Mouse (Mus musculus) cerebellum, adult 11 months (tissue): ENCODE results near the gene Olfr657.

Source experiments
- DNase-seq: peaks from one replicate; pipeline ENCODE4 v3.0.0; 2022

Gene Olfr657

GRCm38 (mm10) chr7:104624494-104624893, at the start of gene Olfr657:
Olfr657 (plus strand) TSS chr7:104624794.
- no peak for DNase-seq

DNA sequence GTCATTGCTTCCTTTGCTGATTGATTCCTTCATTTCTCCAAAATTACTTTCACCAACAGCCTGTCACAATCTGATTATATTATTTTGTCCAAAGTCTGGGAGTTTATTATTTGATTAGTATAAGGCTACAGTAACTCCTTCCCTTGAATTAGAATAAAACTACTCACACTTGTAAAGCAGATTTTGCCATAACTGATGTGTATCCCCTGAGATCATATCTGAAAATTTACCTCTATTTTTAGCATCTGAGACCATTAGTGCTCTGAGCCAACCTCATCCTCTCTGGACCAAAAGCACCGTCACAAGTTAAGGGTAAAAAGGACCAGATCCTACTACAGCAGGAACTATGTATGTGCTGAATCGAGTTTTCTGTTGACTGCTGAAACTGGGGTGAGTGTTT, 47.6 kb upstream of the Olfr657 start, which contains the start of gene Olfr653:
Olfr653 (plus strand) TSS at position 301 of the 400 bp plus-strand sequence.
- no peak for DNase-seq

DNA sequence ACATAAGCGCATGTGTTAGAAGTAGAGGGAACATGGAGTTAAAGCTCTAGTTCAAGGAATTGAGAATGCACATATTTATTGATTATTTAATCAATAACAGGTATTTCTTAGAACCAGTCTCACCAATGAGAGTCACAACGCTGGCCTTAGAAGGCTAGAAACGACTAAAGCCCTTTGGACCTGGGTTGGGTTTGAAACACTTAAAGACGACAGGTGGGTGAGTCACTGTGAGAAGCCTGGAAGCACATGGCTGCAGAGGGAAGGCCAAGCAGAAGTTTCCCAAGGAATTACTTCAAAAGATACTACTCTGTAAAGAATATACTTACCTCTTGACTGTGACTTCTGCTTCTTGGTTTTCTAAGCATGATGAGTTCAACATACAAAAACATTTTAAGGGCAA, 43.7 kb upstream of the Olfr657 start:
- DNase-seq, result no peak

DNA sequence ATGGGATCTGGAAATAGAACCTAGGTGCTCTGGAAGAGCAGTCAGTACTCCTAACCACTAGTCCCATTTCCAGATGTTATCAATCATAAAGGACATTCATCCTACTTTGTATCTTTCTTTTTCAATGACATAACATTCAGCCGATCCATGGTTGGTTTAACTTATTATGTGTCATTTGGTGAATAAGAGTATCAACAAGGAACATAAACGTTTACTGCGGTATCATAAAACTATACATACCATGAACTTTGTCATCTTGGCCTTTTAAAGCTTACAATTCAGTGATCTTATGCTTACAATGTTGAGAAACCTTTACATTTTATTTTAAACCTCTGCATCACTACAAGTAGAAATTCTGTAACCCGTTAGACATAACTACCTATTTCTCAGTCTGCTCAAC, 43.2 kb upstream of the Olfr657 start:
- DNase-seq, result no peak

DNA sequence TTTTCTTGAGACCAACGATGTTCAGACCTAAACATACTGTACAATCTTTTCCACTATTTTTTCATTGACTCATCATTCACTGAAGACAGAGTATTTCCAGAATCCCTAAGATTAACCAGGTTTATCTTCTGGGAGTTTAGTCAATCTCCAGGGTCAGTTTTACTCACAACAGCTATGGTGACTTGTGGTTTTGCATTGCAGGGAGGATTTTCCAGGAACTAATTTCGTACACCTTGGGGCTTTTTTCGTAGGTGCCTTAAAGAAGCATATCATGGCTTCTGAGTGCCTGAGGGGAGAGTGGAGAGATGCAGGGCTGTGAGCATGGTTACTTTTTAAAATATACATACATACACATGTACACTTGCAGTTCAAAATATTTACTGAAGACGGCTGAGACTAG, 37.9 kb upstream of the Olfr657 start, which contains the start of gene Olfr654:
Olfr654 (plus strand) TSS at position 301 of the 400 bp plus-strand sequence.
- DNase-seq, result no peak

DNA sequence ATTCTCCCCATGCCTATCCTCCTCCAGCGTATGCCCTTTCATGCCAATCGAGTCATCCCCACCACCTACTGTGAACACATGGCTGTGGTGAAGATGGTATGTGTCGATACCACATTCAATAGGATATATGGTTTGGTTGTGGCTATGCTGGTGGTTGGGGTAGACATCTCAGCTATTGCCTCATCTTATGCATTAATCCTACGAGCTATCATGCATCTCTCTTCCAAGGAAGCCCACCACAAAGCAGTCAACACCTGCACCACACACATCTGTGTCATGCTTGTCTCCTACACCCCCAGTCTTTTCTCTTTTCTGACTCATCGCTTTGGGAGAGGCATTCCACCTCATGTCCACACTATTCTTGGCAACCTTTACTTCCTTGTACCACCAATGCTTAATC, 36.3 kb upstream of the Olfr657 start:
- no peak for DNase-seq

GRCm38 (mm10) chr7:104601679-104602078, 22.9 kb upstream of the Olfr657 start, which contains the start of gene Olfr655:
Olfr655 (minus strand) TSS chr7:104601779.
- DNase-seq, result no peak

DNA sequence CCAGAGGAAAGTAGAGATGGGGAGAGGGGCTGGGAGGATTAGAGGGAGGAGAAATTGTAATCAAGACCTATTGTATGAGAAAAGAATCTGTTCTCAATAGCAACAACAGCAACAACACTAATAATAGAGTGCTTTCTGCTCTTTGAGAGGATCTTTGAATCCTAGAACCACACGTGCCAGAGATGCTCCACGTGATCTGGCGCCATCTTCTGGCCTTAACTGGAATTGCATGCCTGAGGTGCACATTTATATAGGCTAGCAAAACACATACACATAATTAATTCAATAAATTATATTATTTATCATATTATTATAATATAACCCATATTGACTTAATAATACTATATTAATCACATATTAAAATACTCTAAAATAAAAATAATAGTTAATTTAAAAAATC, 21.4 kb upstream of the Olfr657 start:
- no peak for DNase-seq

DNA sequence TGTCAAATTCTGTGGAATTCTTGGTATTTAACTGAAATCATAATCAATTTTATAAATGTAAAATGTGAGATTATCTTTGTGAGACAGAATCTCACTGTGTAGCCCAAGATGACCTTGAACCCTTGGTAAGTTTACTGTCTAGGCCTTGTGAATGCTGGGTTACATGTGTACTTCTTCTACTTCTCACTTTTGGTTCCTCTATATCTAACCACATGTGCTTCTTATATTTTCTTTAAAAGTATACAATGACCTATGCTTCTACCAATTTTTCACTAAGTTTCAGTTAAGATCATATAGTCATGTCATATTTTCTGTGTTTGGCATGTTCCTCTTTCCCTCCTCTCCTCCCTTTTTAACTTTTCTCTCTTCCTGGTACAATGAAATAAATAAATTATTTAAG, 19.9 kb upstream of the Olfr657 start:
- DNase-seq, result no peak

GRCm38 (mm10) chr7:104613655-104614054, 10.9 kb upstream of the Olfr657 start, which contains the start of gene Olfr656:
Olfr656 (plus strand) TSS chr7:104613955.
- no peak for DNase-seq

DNA sequence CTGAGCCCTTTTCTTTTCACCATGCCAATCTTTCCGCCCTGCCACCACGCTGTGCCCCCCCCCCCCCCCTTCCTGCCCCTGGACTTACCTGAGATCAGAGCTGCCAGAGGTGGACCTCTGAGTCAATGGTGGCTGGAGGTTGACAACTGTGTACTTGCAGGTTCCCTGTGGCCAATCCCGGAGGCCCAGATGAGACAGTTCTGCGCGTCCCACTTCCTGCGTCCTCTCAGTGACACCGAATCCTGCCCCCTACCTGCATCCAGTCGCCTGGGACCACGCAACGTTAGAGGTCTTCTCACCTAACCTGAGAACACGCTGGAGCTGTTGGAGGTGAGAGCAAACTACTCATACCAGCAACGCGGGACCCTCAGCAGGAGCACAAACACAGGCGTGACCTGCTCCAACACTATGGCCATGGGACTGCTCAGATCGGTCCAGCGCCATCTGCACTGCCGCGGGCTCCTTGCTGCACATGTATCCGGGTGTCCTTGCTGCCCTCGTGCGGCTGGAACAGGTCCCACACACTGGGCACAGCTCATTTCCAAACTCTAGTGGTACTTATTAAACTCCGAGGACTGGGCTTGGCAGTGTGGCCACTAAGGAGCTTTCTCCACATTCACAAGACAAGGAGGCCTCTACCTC, 22.4 kb downstream of the Olfr657 start, which contains the start of gene Olfr658:
Olfr658 (minus strand) TSS at position 465 of the 642 bp plus-strand sequence.
- peak; percentile 4 for DNase-seq

- no peak for DNase-seq
These were observed 41.9 kb downstream of the Olfr657 start, which contains the start of gene Olfr659 for GRCm38 (mm10) chr7:104666453-104666852. Olfr659 (plus strand) TSS chr7:104666753.

- no peak for DNase-seq
These were observed 61.6 kb downstream of the Olfr657 start, which contains the start of gene Olfr661 for GRCm38 (mm10) chr7:104686201-104686600. Olfr661 (plus strand) TSS chr7:104686501.
